Mouse (Mus musculus): ENCODE data around the gene Vps29. TPM values are rescaled to one million over a fixed set of nuclear protein-coding genes. Genes with fewer than 3 reads are reported as not detected.
"Not testable (repeated sequence)": the region's sequence is repeated elsewhere in the genome, so short reads cannot be mapped to it uniquely, and the experiment has no call there.

Gene Vps29
- polyA plus RNA-seq, 1 experiment from 2014 or later: 220 TPM

DNA sequence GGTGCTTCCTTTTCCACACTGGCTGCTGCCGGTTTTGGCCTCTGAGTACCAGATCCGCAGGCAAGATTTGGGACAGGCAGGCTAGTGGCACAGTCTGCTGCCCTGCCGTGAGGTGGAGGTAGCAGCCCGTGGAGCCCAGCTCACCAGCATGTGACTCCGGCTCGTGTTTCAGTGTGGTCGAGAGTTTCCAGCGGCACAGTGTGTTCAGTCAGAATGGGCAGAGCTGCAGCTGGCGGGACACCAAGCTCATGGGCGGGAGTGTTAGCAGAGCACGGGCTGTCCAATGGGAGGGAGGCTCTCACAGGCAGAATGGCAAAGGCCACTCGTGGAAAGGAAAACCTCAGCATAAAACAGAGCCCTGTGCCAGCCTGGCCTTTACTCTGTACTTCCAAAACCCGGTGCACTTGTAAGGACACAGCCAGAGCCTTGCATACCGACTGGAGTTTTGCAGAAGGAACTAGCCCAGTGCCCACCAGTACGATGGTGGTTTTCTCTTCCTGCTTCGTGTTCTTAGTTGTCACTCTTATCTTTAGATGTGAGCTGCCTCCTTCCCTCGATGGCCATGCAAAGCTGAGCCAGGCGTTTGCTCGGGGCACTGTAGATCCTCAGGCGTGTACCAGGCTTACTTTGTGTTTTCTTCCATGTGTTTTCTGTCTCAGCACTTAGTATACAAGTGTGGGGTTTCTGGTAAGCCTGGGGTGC is 39.1 kb upstream of the Vps29 start:
- no peaks in the 10 kb centered on the region for H3K4me1 ChIP-seq (replicated peaks; ENCODE audit: control insufficient read depth, insufficient read depth, low read length)
- H3K4me3 ChIP-seq (ENCODE audit: low read depth, low read length): no peak overlapping the region
- peaks cover 2% of the 10 kb centered on the region; the same call in 1 of the 2 replicates for H3K36me3 ChIP-seq (ENCODE audit: control insufficient read depth, insufficient read depth, low read length)
- H3K9me3 ChIP-seq (ENCODE audit: control insufficient read depth, low read length): no peaks in the 10 kb centered on the region
- H3K9ac ChIP-seq (ENCODE audit: low read depth, low read length): no peak overlapping the region
- no peak for DNase-seq (ENCODE audit: low spot score)
- WGBS: 76% methylated on average over 20 of the region's 20 CpGs
- ATAC-seq (ENCODE audit: low FRiP score): no peak
- H3K4me2 ChIP-seq (replicated peaks; ENCODE audit: low read depth, low read length): no peak overlapping the region
- no peaks in the 10 kb centered on the region for H3K27me3 ChIP-seq (ENCODE audit: control insufficient read depth, insufficient read depth, low read length)
- H3K27ac ChIP-seq (ENCODE audit: low read depth, low read length): no peak overlapping the region

DNA sequence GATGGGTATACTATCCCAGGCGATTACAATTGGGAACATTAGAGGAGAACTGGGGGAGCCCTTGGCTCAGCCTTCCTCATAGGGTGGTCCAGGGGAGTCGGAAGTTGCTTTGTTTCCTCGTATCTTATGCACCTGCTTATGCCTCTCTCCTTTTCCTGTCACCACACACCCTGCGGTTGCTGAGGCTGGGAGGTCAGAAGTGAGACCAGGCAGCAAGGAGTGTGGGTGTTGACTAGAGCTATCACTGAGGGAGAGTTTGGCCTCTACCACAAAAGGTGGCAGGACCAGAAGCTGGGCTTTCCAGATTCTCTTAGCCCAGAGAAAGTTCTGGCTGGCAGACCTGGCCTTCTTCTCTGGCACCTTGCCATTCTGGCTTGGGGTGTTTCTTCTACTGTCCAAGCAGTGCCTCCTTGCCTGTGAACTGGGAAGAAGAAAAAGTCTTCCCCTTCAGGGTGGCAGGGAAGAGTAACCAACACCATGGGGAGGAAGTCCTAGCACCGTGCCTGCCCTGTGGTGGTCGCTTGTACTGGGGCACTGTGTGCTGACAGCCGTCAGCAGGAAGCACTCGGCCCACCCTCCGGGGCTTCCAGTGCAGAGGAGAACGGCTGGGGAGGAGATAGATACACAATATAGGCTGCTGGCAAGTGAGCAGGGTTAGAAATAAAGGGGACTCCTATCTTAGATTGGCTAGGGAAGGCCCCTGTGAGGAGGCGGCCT is 36.7 kb upstream of the Vps29 start:
- no peaks in the 10 kb centered on the region for H3K27me3 ChIP-seq (ENCODE audit: control insufficient read depth, insufficient read depth, low read length)
- H3K9me3 ChIP-seq (ENCODE audit: control insufficient read depth, low read length): no peaks in the 10 kb centered on the region
- ATAC-seq (ENCODE audit: low FRiP score) (no peak), DNase-seq (ENCODE audit: low spot score) (no peak)
- H3K27ac ChIP-seq (ENCODE audit: low read depth, low read length): no peak overlapping the region
- no peaks in the 10 kb centered on the region for H3K4me1 ChIP-seq (replicated peaks; ENCODE audit: control insufficient read depth, insufficient read depth, low read length)
- H3K36me3 ChIP-seq (ENCODE audit: control insufficient read depth, insufficient read depth, low read length): peaks cover 2% of the 10 kb centered on the region; the same call in 1 of the 2 replicates
- no peak overlapping the region for H3K4me2 ChIP-seq (replicated peaks; ENCODE audit: low read depth, low read length)
- H3K9ac ChIP-seq (ENCODE audit: low read depth, low read length): no peak overlapping the region
- H3K4me3 ChIP-seq (ENCODE audit: low read depth, low read length): no peak overlapping the region
- 70% methylated on average over 11 of the region's 11 CpGs for WGBS

DNA sequence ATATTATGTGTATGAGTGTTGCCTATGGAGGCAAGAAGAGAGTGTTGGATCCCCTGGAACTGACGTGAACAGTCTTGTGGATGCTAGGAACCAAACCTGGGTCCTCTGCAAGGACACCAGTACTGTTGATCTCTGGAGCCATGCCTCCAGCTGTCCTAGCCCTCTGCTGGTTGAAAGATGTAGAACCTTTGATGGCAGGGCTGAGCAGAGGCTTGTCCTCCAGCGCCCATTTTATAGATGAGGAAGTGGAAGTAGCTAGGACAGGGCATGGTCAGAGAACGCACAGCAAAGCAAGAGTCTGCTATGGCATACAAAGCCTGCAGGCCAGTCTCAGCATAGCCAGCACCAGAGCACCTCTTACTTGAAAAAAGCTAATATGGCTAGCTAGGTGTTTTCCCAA is 36.1 kb upstream of the Vps29 start:
- Histone ChIP-seq H3K27ac (ENCODE audit: low read depth, low read length) (no peak overlapping the region), H3K27me3 (ENCODE audit: control insufficient read depth, insufficient read depth, low read length) (no peaks in the 10 kb centered on the region), H3K4me1 (replicated peaks; ENCODE audit: control insufficient read depth, insufficient read depth, low read length) (no peaks in the 10 kb centered on the region), H3K4me2 (replicated peaks; ENCODE audit: low read depth, low read length) (no peak overlapping the region), H3K4me3 (ENCODE audit: low read depth, low read length) (no peak overlapping the region), H3K9ac (ENCODE audit: low read depth, low read length) (no peak overlapping the region), H3K9me3 (ENCODE audit: control insufficient read depth, low read length) (no peaks in the 10 kb centered on the region), H3K36me3 (ENCODE audit: control insufficient read depth, insufficient read depth, low read length) (peaks cover 2% of the 10 kb centered on the region; the same call in 1 of the 2 replicates)
- no peak for ATAC-seq (ENCODE audit: low FRiP score)
- WGBS: 70% methylated on average over 3 of the region's 3 CpGs
- peak; percentile 20 for DNase-seq (ENCODE audit: low spot score)

DNA sequence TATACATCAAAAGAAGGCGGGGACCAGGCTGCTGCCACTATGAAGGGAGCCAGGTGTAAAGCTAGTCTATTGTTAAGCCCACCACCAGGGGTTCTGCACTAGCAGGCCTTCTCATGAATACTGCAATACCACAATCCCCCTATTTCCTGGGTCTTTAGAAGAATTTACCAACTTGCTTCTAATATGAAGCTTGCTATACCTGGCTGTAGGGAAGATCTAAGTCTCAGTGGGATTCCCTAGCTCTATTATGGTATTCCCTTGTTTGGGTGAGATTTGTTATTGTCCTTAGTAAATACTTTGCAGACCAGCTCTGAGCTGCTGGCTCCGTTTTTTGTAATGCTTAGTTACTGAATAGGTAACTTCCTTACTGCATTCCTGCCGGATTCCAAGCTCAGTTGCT is 35.2 kb upstream of the Vps29 start:
- not testable (repeated sequence) for ATAC-seq (ENCODE audit: low FRiP score); DNase-seq (ENCODE audit: low spot score); H3K9ac ChIP-seq (ENCODE audit: low read depth, low read length); H3K36me3 ChIP-seq (ENCODE audit: control insufficient read depth, insufficient read depth, low read length); H3K27me3 ChIP-seq (ENCODE audit: control insufficient read depth, insufficient read depth, low read length); H3K27ac ChIP-seq (ENCODE audit: low read depth, low read length); H3K4me1 ChIP-seq (replicated peaks; ENCODE audit: control insufficient read depth, insufficient read depth, low read length); H3K4me2 ChIP-seq (replicated peaks; ENCODE audit: low read depth, low read length); H3K4me3 ChIP-seq (ENCODE audit: low read depth, low read length); H3K9me3 ChIP-seq (ENCODE audit: control insufficient read depth, low read length)
- 77% methylated on average over 3 of the region's 3 CpGs for WGBS

DNA sequence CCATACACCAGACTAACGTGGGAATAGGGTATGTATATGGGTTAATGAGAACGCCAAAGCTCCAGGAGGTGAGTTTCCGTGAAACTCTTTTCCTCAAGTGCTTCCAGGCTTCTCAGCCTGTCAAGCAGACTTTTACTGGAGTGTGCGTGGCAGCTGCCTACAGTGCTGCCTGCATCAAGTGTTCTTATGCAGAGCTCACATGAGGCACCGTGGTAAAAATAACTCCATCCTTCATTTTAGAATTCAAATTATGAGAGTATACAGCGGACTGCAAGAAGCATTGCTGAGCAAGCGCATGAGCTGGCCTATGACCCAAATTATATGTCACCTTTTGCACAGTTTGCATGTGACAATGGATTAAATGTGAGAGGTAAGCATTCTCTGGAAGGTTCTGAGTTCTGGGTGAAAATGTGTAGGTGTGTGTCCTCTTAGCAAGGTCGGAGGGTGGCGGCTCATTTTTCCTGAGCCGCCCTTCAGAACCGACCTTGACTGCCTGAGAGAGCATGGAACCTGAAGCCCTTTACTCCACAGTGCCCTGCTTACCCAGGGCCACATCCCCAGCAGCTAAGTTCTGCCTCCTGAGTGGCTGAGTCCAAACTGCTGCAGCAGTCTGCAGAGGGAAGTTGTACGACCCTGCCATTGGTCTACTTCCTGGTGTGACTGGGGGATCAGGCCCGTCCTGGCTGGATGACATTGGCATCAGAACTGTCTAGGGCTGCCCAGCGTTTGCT is 34.5 kb upstream of the Vps29 start:
- Histone ChIP-seq H3K36me3 (ENCODE audit: control insufficient read depth, insufficient read depth, low read length) (no peaks in the 10 kb centered on the region), H3K4me3 (ENCODE audit: low read depth, low read length) (no peak overlapping the region), H3K27ac (ENCODE audit: low read depth, low read length) (no peak overlapping the region), H3K9me3 (ENCODE audit: control insufficient read depth, low read length) (no peaks in the 10 kb centered on the region), H3K9ac (ENCODE audit: low read depth, low read length) (no peak overlapping the region), H3K27me3 (ENCODE audit: control insufficient read depth, insufficient read depth, low read length) (no peaks in the 10 kb centered on the region), H3K4me1 (replicated peaks; ENCODE audit: control insufficient read depth, insufficient read depth, low read length) (no peaks in the 10 kb centered on the region), H3K4me2 (replicated peaks; ENCODE audit: low read depth, low read length) (no peak overlapping the region)
- 81% methylated on average over 14 of the region's 14 CpGs for WGBS
- no peak for DNase-seq (ENCODE audit: low spot score)
- ATAC-seq (ENCODE audit: low FRiP score): no peak

DNA sequence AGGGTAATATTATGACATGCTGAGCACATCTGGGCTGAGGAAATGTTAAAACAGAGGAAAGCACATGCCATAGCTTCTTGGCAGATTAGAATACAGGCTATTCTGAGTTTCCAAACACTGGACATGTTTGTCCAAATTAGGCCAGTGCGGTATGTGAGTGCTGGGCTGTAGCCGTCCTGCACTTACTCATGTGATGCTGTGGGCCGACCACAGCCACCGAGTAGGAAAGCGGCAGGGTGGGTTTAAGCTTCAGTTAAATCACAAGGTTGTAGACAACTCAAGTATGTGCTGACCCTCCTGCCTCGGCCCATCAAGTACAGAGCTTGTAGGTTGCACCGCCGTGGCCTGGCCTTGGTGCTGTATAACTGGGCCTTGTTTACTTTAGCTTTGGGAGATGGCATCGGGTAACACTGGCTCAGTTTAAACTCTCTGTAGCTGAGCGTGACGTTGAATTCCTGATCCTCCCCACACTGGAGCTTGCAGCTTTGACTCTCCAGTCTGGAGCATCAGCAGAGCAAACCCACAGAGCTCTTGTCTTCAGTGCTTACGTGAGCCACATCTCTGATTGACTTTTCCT is 33.9 kb upstream of the Vps29 start:
- Histone ChIP-seq H3K9me3 (ENCODE audit: control insufficient read depth, low read length) (no peaks in the 10 kb centered on the region), H3K9ac (ENCODE audit: low read depth, low read length) (no peak overlapping the region), H3K27me3 (ENCODE audit: control insufficient read depth, insufficient read depth, low read length) (no peaks in the 10 kb centered on the region), H3K36me3 (ENCODE audit: control insufficient read depth, insufficient read depth, low read length) (no peaks in the 10 kb centered on the region), H3K4me2 (replicated peaks; ENCODE audit: low read depth, low read length) (no peak overlapping the region), H3K4me1 (replicated peaks; ENCODE audit: control insufficient read depth, insufficient read depth, low read length) (no peaks in the 10 kb centered on the region), H3K4me3 (ENCODE audit: low read depth, low read length) (no peak overlapping the region), H3K27ac (ENCODE audit: low read depth, low read length) (no peak overlapping the region)
- no peak for ATAC-seq (ENCODE audit: low FRiP score)
- 78% methylated on average over 12 of the region's 12 CpGs for WGBS
- no peak for DNase-seq (ENCODE audit: low spot score)

DNA sequence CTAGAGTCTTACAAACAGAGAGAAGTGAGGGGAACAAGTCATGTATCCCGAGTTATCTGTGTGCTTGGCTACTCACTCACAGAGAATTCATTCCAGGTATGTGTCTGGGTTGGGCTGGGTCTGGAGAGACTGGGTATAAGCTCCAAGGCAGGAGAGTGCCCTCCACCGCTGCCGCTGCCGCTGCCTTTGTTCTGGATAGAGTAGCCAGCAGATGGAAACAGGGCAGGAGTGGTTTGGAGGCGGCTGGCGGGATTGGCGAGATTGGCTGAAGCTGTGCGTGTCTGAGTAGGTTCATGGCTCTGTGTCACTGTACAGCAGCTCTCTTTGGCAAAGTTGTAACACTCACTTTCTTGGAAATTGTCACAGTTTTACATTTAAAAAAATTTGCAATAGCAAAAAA is 30.6 kb upstream of the Vps29 start:
- no peak overlapping the region for H3K4me3 ChIP-seq (ENCODE audit: low read depth, low read length)
- no peaks in the 10 kb centered on the region for H3K9me3 ChIP-seq (ENCODE audit: control insufficient read depth, low read length)
- no peak overlapping the region for H3K9ac ChIP-seq (ENCODE audit: low read depth, low read length)
- DNase-seq (ENCODE audit: low spot score): peak; percentile 24
- ATAC-seq (ENCODE audit: low FRiP score): no peak
- 70% methylated on average over 8 of the region's 8 CpGs for WGBS
- no peak overlapping the region for H3K27ac ChIP-seq (ENCODE audit: low read depth, low read length)
- no peaks in the 10 kb centered on the region for H3K36me3 ChIP-seq (ENCODE audit: control insufficient read depth, insufficient read depth, low read length)
- H3K4me2 ChIP-seq (replicated peaks; ENCODE audit: low read depth, low read length): no peak overlapping the region
- H3K4me1 ChIP-seq (replicated peaks; ENCODE audit: control insufficient read depth, insufficient read depth, low read length): no peaks in the 10 kb centered on the region
- H3K27me3 ChIP-seq (ENCODE audit: control insufficient read depth, insufficient read depth, low read length): no peaks in the 10 kb centered on the region

DNA sequence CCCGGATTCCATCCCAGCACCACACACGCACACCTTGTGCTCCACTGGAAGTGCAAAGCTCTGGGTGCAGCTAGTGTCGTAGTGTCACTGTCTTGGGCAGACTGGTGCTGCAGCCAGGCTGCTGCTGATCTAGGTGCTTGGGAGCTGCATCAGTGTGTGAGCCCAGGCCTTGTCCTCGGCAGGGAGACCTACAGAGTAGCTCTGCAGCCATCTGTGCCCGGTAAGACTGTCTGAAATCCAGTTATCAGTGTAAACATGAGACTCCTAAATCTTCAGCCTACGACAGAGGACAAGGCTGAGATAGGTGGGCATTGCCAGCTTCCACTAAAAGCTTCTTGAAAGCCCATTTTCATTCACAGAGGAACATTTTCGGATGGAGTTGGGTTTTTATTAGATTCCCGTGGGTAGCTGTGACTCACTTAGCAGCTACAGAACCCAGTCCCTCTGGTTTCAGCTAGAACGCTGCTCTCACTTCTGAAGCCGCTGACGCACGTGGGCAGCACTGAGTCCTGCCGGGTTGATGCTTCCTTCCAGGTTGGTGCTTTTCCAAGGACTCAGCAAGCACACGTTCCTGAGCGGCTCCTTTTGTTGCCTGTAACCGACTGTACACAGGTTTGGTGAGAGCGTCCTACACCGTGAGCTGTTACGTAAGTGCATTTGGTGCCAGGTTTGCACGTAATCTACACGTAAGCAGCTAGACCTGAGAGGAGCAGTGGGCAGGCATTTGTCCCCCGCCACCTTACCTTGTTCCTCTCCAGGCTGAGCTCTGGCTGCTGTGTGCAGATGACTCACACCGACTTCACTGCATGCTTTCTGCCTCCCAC is 29.3 kb upstream of the Vps29 start:
- Histone ChIP-seq H3K36me3 (ENCODE audit: control insufficient read depth, insufficient read depth, low read length) (no peaks in the 10 kb centered on the region), H3K9me3 (ENCODE audit: control insufficient read depth, low read length) (no peaks in the 10 kb centered on the region), H3K27ac (ENCODE audit: low read depth, low read length) (no peak overlapping the region), H3K4me3 (ENCODE audit: low read depth, low read length) (no peak overlapping the region), H3K4me1 (replicated peaks; ENCODE audit: control insufficient read depth, insufficient read depth, low read length) (no peaks in the 10 kb centered on the region), H3K4me2 (replicated peaks; ENCODE audit: low read depth, low read length) (no peak overlapping the region), H3K27me3 (ENCODE audit: control insufficient read depth, insufficient read depth, low read length) (no peaks in the 10 kb centered on the region), H3K9ac (ENCODE audit: low read depth, low read length) (no peak overlapping the region)
- WGBS: 91% methylated on average over 23 of the region's 23 CpGs
- no peak for DNase-seq (ENCODE audit: low spot score)
- no peak for ATAC-seq (ENCODE audit: low FRiP score)
